Mouse (Mus musculus) splenic B cell, adult 2 months (primary cell): ENCODE data around the gene Igflr1.
A peak's percentile ranks its signal among the peaks of the same experiment; 100 is the strongest.

Source experiments
- DNase-seq: peaks from one replicate; pipeline ENCODE4 v3.0.0-alpha.2; 2011; ENCODE audit warnings: low read depth, low spot score
- H3K27me3 ChIP-seq: 2 replicates; pipeline ENCODE4 v1.6.1; 2012; ENCODE audit warnings: mild to moderate bottlenecking, low read length, moderate library complexity, mixed read lengths; ENCODE audit not compliant: control insufficient read depth, poor library complexity, insufficient read depth, severe bottlenecking
- H3K36me3 ChIP-seq: 2 replicates; pipeline ENCODE4 v1.6.1; 2012; ENCODE audit warnings: mild to moderate bottlenecking, low read length, moderate library complexity, mixed read lengths; ENCODE audit not compliant: control insufficient read depth, poor library complexity, insufficient read depth, severe bottlenecking

Igflr1 gene

GRCm38 (mm10) chr7:30564970-30565571 lies at the start of gene Igflr1:
Gene Igflr1 (plus strand): TSS chr7:30565427.
- Histone ChIP-seq H3K36me3 (peaks cover 20% of the 10 kb centered on the region), H3K27me3 (no peaks in the 10 kb centered on the region)
- DNase-seq: no peak

DNA sequence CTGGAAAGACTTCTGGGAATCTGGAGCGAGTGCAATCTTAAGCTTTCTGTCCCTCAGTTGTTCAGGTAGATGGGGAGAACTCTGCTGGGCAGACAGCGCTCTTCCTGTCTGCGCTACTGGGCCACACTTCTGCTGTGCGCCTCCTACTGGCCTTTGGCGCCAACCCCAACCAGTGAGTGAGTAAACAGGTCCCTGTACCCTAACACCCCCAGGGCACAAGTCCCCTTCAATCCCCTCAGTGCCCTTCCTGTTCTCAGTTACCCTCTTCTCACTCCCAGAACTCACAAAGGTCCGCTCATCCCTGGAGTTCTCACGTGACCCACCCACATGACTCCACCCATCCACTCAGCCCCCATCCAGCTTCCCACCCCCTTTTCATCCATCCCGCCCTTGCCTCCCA lies 46.9 kb upstream of the Igflr1 start:
- no peak for DNase-seq
- Histone ChIP-seq H3K36me3 (no peaks in the 10 kb centered on the region), H3K27me3 (no peaks in the 10 kb centered on the region)

GRCm38 (mm10) chr7:30520396-30520795 lies 44.8 kb upstream of the Igflr1 start:
- Histone ChIP-seq H3K27me3 (no peaks in the 10 kb centered on the region), H3K36me3 (no peaks in the 10 kb centered on the region)
- no peak for DNase-seq

- no peaks in the 10 kb centered on the region for H3K27me3 ChIP-seq
- DNase-seq: no peak
- H3K36me3 ChIP-seq: no peaks in the 10 kb centered on the region
Observed at GRCm38 (mm10) chr7:30520856-30521255, 44.4 kb upstream of the Igflr1 start.

GRCm38 (mm10) chr7:30522871-30523270 lies 42.4 kb upstream of the Igflr1 start:
- H3K27me3 ChIP-seq: no peaks in the 10 kb centered on the region
- no peak for DNase-seq
- no peaks in the 10 kb centered on the region for H3K36me3 ChIP-seq

- no peaks in the 10 kb centered on the region for H3K36me3 ChIP-seq
- H3K27me3 ChIP-seq: no peaks in the 10 kb centered on the region
- no peak for DNase-seq
Observed at GRCm38 (mm10) chr7:30524487-30524886, 40.7 kb upstream of the Igflr1 start.

GRCm38 (mm10) chr7:30525954-30526353 lies 39.3 kb upstream of the Igflr1 start:
- no peaks in the 10 kb centered on the region for H3K27me3 ChIP-seq

GRCm38 (mm10) chr7:30526399-30526798 lies 38.8 kb upstream of the Igflr1 start:
- Histone ChIP-seq H3K36me3 (no peaks in the 10 kb centered on the region), H3K27me3 (no peaks in the 10 kb centered on the region)
- no peak for DNase-seq

More at GRCm38 (mm10) chr7:30525954-30526353, 39.3 kb upstream of the Igflr1 start:
- no peaks in the 10 kb centered on the region for H3K36me3 ChIP-seq
- DNase-seq: no peak

DNA sequence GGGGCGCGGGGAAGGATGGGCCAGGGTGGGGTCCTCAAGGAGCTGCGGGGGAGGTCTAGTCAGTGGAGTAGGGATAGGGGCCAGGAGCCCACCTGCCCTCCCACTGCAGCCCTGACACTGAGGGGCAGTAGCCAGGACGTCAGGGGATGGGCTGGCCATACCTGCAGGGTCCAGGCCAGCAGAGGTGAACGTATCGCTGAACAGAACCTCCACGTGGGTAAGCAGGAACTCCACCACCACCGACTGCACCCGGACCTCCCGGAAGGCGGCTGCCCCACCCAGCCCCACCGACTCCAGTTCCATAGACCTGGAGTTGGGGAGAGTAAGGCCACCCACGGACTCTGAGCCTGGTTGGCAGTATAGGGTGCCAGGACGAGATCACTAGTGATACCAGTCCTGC lies 38.2 kb upstream of the Igflr1 start:
- Histone ChIP-seq H3K27me3 (no peaks in the 10 kb centered on the region), H3K36me3 (no peaks in the 10 kb centered on the region)
- DNase-seq: no peak

- H3K36me3 ChIP-seq: no peaks in the 10 kb centered on the region
- no peaks in the 10 kb centered on the region for H3K27me3 ChIP-seq
- DNase-seq: no peak
Observed at GRCm38 (mm10) chr7:30531291-30531815, 33.9 kb upstream of the Igflr1 start.

- H3K27me3 ChIP-seq: no peaks in the 10 kb centered on the region
- no peak for DNase-seq
- no peaks in the 10 kb centered on the region for H3K36me3 ChIP-seq
Observed at GRCm38 (mm10) chr7:30532931-30533330, 32.3 kb upstream of the Igflr1 start.

GRCm38 (mm10) chr7:30533941-30534632 lies 31.1 kb upstream of the Igflr1 start:
- peak; percentile 15 for DNase-seq
- H3K36me3 ChIP-seq: no peaks in the 10 kb centered on the region
- no peaks in the 10 kb centered on the region for H3K27me3 ChIP-seq

GRCm38 (mm10) chr7:30534633-30535577 lies 30.3 kb upstream of the Igflr1 start, which contains the start of gene Arhgap33:
Gene Arhgap33 (minus strand): TSS chr7:30535060.
- Histone ChIP-seq H3K27me3 (no peaks in the 10 kb centered on the region), H3K36me3 (no peaks in the 10 kb centered on the region)
- peak; percentile 98 for DNase-seq

DNA sequence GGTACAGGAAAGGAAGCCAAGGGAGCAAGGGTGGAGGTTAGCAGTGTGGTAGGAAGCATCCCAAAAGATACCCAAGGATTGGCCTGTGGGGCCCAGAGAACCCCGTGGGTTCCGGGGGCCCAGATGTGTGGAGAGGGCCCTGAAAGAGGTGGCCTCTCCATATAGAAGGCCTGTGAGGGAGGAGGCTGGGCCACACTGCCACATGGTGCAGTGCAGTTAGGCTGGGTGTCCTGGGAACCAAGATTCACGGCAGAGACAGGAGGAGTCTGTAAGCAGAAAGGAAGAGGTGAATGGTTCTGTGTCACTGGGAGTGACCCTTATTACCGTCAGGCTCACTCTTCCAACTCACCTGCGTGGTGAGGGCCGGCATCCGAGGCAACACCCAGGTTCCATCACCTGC lies 24.7 kb upstream of the Igflr1 start:
- Histone ChIP-seq H3K36me3 (no peaks in the 10 kb centered on the region; the same call in 1 of the 2 replicates), H3K27me3 (no peaks in the 10 kb centered on the region)
- DNase-seq: no peak
